Mouse (Mus musculus): ENCODE measurements around the gene Yif1a. TPM values are rescaled to one million over a fixed set of nuclear protein-coding genes. Genes with fewer than 3 reads are reported as not detected.

Yif1a gene
- polyA plus RNA-seq, 1 experiment: 224 TPM

DNA sequence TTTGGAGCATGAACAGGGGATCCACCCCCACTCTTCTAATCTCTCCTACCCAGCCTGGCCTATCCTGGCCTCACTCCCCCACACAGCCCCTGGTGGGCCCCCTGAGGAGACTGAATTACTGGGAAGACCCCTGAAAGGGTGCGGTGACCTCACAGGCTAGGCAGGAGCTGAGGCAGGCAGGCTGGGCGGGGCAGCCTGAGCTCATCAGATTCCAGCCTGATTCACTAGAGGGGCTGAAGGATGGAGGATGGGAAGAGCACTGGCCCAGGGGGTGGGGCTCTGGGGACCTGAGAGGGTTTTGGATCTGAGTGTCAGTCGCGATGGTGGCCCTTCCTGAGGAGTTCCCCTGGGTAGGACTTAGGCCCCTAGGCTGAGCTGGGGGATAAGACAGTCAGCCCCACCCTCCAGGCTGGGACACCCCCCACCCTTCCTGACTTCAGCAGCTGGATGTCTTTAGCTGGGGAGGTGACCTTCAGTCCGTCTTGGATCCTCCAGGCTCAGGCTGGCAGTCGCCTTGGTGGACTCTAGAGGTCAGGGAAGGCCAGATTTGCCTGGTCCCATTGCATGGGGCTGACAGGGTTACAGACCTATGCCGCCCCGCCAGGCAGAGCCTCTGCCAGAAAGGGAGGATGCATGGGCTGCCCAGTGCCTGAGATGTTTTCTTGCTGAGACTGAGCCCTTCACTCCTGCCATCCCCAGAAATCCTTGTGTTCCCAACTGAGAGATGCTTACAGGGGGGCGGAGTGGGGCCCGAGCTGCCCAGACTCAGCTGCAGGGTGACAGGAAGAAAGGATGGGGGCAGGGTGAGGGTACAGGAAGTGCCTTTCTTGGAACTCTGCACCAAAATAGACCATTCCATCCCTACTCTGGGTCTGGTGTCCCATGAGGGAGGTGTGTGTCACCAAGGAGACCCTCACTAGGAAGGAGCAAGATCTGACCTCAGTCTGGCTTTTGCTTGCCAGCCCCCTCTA is 29.3 kb upstream of the Yif1a start:
- WGBS: 15% methylated on average over 10 of the region's 10 CpGs
- DNase-seq (ENCODE audit: low read depth, low spot score): no peak

- WGBS: 46% methylated on average over 5 of the region's 5 CpGs
These were observed 27.7 kb upstream of the Yif1a start for GRCm38 (mm10) chr19:5060365-5061330.

DNA sequence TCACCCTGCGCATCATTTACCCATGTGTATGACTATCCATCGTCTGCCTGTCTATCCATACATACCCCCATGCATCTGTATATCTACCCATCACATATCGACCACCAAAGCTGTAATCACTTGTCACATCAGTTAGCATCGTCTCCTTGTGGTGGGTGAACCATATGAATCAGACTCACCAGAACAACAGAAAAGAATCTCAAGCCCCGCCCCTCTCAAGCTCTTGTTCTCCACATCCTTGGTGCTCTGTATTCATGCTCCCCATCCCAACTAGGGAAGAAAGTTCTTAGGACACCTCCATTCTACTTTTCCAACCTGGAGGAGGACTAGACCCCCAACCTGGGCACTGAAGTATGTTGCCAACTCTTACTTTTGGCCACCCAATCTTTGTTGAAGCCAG is 26.3 kb upstream of the Yif1a start:
- 79% methylated on average over 5 of the region's 5 CpGs for WGBS

More at GRCm38 (mm10) chr19:5060365-5061330, 27.7 kb upstream of the Yif1a start:
- DNase-seq (ENCODE audit: low read depth, low spot score): no peak

GRCm38 (mm10) chr19:5062446-5062845 is 25.9 kb upstream of the Yif1a start:
- no peak for DNase-seq (ENCODE audit: low read depth, low spot score)

More for the DNA sequence above, 26.3 kb upstream of the Yif1a start:
- DNase-seq (ENCODE audit: low read depth, low spot score): no peak

DNA sequence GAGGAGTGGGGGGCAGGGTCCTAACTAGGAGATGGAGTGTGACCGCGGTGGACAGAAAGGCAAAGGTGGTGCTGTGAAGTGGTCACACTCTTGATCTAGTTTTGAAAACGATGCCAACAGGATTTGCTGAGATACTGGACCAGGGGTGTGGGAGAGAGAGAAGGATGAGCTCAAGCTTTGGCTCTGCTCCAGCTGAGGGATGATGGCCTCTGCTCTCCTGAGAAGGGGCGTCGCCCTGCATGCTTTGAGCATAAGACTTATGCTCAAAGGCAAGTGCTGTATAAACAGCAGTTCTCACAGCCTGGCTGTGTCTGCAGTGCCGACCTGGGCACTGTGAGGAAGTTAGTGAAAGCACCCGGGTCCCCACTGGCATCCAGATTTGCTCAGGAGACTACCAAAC is 23.2 kb upstream of the Yif1a start:
- DNase-seq (ENCODE audit: low read depth, low spot score): no peak
- 22% methylated on average over 7 of the region's 7 CpGs for WGBS

More at GRCm38 (mm10) chr19:5062446-5062845, 25.9 kb upstream of the Yif1a start:
- 53% methylated on average over 6 of the region's 6 CpGs for WGBS

GRCm38 (mm10) chr19:5067040-5067799 is 21.1 kb upstream of the Yif1a start:
- 10% methylated on average over 15 of the region's 15 CpGs for WGBS

GRCm38 (mm10) chr19:5067867-5068569 is 20.3 kb upstream of the Yif1a start, which contains the start of gene Cd248:
Gene Cd248 (plus strand): TSS chr19:5068078.
- WGBS: 3% methylated on average over 55 of the region's 56 CpGs
- DNase-seq (ENCODE audit: low read depth, low spot score): no peak

More at GRCm38 (mm10) chr19:5067040-5067799, 21.1 kb upstream of the Yif1a start:
- no peak for DNase-seq (ENCODE audit: low read depth, low spot score)

- DNase-seq (ENCODE audit: low read depth, low spot score): no peak
- 32% methylated on average over 21 of the region's 21 CpGs for WGBS
These were observed 19.6 kb upstream of the Yif1a start for GRCm38 (mm10) chr19:5068570-5069234.

- no peak for DNase-seq (ENCODE audit: low read depth, low spot score)
- 71% methylated on average over 5 of the region's 5 CpGs for WGBS
These were observed 18.9 kb upstream of the Yif1a start for GRCm38 (mm10) chr19:5069486-5069885.

GRCm38 (mm10) chr19:5069978-5070377 is 18.4 kb upstream of the Yif1a start:
- 82% methylated on average over 7 of the region's 7 CpGs for WGBS
- DNase-seq (ENCODE audit: low read depth, low spot score): no peak

DNA sequence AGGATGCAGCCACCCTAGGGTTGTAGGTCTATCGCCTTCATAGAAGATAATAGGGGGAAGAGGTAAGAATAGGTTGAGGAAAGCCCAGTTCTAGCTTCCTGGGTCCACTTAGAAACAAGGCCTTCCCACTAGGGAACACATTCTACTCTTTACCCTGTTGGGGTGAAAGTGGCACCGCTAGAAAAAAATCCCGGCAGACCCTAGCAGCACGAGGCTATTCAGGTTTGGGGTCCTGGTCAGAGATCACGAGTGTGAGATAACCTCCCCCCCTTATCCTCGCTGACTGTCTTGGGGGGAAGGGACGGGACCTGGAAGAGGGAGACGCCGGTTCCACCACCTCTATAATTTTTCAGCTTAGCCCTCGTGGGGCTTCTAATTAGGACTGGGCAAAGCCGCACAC is 17.3 kb upstream of the Yif1a start:
- WGBS: 31% methylated on average over 11 of the region's 11 CpGs
- no peak for DNase-seq (ENCODE audit: low read depth, low spot score)

- WGBS: 4% methylated on average over 40 of the region's 40 CpGs
- DNase-seq (ENCODE audit: low read depth, low spot score): no peak
These were observed 16.6 kb upstream of the Yif1a start for GRCm38 (mm10) chr19:5071545-5072369.

GRCm38 (mm10) chr19:5072389-5073019 is 15.8 kb upstream of the Yif1a start:
- WGBS: 3% methylated on average over 20 of the region's 20 CpGs
- DNase-seq (ENCODE audit: low read depth, low spot score): no peak

- DNase-seq (ENCODE audit: low read depth, low spot score): no peak
- 3% methylated on average over 15 of the region's 15 CpGs for WGBS
These were observed 15.3 kb upstream of the Yif1a start for GRCm38 (mm10) chr19:5073028-5073427.

DNA sequence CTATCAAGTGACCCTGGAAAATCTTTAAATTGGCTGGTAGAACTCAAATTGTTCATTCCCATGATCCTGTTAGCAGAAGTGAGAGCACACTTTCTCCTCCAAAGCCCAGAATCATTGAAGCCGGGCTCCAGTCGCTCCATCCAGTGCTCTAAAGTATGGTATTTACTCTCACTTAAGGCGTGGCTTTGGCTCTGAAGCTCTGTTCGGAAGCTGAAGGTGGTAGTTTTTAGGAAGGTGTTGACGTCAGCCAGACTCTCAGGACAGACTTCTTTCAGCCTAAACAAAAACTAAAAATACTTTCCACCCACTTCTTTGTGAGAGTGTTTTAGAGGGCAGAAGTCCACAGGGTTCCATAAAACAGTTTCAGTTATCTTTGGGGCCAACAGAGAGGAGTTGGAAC is 14.8 kb upstream of the Yif1a start:
- DNase-seq (ENCODE audit: low read depth, low spot score): no peak
- WGBS: 12% methylated on average over 5 of the region's 5 CpGs

- WGBS: 93% methylated on average over 1 of the region's 1 CpGs
These were observed 9.1 kb upstream of the Yif1a start for GRCm38 (mm10) chr19:5079279-5079678.

DNA sequence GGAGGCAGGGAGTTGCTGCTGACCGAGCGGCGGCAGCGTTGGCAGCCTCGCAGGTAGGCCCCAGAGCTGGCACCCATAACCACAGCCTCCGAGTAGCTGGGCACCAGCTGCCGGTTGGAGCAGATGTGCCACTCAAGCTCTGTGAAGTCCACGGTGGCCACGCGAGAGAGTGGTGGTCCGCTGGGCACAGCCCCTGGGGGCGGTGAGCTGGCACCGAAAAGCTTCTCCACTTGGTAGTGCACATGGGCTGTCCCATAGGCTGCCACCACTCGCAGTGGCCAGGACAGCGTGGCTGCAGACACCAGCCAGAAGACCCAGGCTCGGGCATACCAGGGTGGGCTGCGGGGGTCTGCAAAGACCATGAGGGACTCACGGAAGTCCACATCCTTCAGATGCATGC is 6.3 kb upstream of the Yif1a start:
- DNase-seq (ENCODE audit: low read depth, low spot score): no peak
- 62% methylated on average over 18 of the region's 18 CpGs for WGBS

More at GRCm38 (mm10) chr19:5079279-5079678, 9.1 kb upstream of the Yif1a start:
- DNase-seq (ENCODE audit: low read depth, low spot score): no peak

All from large intestine, adult 2 months (tissue).